Mouse (Mus musculus) E14TG2a.4 (cell line): ENCODE measurements around the gene Mosmo.

Experiments
- H3K27me3 ChIP-seq: 2 replicates; pipeline ENCODE4 v1.6.1; 2014; ENCODE audit warnings: low read length, control low read depth; ENCODE audit not compliant: insufficient read depth
- H3K36me3 ChIP-seq: 2 replicates; pipeline ENCODE4 v1.6.1; 2014; ENCODE audit warnings: low read length, control low read depth; ENCODE audit not compliant: insufficient read depth
- H3K4me1 ChIP-seq: replicated peaks from 2 replicates; pipeline ENCODE4 v1.6.1; 2014; ENCODE audit warnings: low read depth, low read length, control low read depth
- H3K4me3 ChIP-seq: replicated peaks from 2 replicates; pipeline ENCODE4 v1.5.1; 2014; ENCODE audit warnings: mild to moderate bottlenecking, low read length
- H3K9me3 ChIP-seq: 2 replicates; pipeline ENCODE4 v1.6.1; 2014; ENCODE audit warnings: low read length, control low read depth
- CTCF ChIP-seq: conservative IDR thresholded peaks from 2 replicates; pipeline ENCODE4 v1.5.1; 2014; ENCODE audit warnings: low read length
- NANOG ChIP-seq: IDR thresholded peaks from 2 replicates; pipeline ENCODE4 v1.6.1; 2014; ENCODE audit warnings: borderline replicate concordance, low read length, mixed read lengths
- POU5F1 ChIP-seq: IDR thresholded peaks from 2 replicates; pipeline ENCODE4 v1.6.1; 2014; ENCODE audit warnings: low read length, borderline replicate concordance

Gene Mosmo

DNA sequence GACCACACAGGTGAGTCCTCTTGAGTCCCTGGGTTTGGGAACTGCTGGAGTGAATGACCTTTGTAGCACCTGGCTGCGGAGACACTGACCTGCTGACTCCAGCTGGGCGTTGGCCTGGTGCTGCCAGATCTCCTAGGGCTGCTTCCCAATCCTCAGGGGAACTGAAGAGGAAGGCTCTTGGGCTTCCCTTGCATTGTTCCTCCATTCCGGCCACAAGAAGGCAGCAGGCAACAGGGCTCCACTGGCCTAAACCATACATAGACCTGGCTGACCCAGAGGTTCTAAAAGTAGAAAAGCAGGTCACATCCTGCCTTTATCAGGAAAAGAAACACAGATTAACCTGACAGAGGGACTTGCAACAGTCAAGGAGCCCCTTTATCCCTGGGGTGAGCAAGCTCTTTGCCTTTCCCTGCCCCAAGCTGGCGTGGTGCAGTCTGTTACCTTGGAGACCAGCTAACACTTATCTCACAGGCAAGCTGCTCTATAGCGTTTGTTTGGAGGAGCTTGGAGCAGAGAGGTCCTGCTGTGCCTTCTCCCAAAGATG lies 62.2 kb downstream of the Mosmo start:
- H3K27me3 ChIP-seq, result peaks cover 15% of the 10 kb centered on the region
- peaks cover 51% of the 10 kb centered on the region for H3K4me1 ChIP-seq
- H3K9me3 ChIP-seq, result no peaks in the 10 kb centered on the region
- H3K36me3 ChIP-seq, result 0 out of 2 replicates have a peak, but pooled peaks cover under 1% of the 10 kb centered on the region
- TF ChIP-seq POU5F1 (no peak), NANOG (no peak)
- peak overlapping the region; percentile 39 for H3K4me3 ChIP-seq

DNA sequence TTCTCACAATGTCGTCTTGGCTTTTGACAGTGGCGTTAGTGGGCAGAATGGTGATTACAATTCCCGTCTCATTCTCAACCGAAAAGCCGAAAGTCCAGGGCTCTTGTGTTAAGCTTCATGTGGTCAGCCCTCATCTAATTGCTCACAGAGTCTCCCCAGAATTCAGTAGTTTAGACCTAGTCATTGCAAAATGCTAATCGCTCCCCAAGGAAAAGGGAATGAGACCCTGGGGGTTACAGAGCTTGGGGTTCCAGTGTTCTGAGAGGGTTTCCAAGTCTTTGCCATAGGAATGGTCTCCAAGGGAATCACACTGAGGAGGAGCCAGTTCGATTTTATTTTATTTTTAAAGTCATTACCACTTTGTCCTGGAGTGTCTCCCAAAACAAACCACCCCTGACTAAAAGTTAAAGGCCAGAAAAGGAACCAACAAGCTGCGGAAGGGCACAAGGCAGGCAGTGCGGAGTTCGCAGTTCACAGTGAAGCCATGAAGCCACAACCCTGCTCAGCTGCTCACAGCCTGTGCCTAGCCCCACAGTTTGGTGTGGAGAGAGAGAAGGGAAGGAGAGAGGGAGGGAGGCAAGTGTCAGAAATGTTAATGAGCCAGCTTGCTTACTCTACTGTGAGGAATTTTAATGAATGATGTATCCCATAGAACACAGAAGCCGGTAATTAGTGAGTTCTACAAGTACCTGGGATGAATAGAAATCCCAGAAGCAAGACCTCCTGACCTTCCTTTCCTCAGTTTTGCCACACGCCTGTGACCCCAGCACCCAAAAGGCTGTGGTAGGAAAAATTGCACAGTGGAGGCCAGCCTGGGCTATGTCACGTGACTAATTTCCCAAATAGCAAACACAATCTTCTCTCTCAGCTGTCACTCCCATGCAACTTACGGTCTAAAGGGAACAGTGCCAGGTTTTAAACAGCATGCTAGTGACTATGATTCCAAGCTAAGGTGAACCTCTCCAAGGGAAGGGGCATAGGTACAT lies 66.2 kb downstream of the Mosmo start:
- Histone ChIP-seq H3K27me3 (peaks cover 16% of the 10 kb centered on the region), H3K9me3 (no peaks in the 10 kb centered on the region), H3K4me3 (no peak overlapping the region), H3K4me1 (peaks cover 27% of the 10 kb centered on the region), H3K36me3 (no peaks in the 10 kb centered on the region)
- no peak for TF ChIP-seq NANOG
- TF ChIP-seq CTCF, result no peak
- TF ChIP-seq POU5F1, result no peak

DNA sequence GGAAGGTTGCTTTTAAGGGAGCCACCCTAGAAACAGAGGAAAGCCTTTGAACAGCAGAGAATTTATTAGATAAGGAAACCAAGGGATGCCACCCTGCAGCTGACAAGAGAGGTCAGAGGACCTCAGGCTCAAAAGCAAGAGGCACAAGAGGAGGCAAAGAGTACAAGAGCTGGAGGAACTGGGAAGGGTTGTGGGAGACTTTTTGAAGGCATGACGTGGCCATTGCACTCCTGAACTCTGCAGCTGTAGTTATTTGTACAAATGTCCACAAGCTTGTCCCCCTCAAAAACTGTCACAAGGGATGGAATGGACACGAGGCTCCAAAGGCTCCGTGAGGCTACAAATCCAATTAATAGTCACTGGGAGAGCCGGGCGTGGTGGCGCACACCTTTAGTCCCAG lies 67.2 kb downstream of the Mosmo start:
- H3K9me3 ChIP-seq, result no peaks in the 10 kb centered on the region
- no peaks in the 10 kb centered on the region for H3K36me3 ChIP-seq
- TF ChIP-seq CTCF (no peak), POU5F1 (no peak), NANOG (no peak)
- H3K4me3 ChIP-seq, result no peak overlapping the region
- H3K27me3 ChIP-seq, result peaks cover 16% of the 10 kb centered on the region
- H3K4me1 ChIP-seq, result peaks cover 18% of the 10 kb centered on the region

DNA sequence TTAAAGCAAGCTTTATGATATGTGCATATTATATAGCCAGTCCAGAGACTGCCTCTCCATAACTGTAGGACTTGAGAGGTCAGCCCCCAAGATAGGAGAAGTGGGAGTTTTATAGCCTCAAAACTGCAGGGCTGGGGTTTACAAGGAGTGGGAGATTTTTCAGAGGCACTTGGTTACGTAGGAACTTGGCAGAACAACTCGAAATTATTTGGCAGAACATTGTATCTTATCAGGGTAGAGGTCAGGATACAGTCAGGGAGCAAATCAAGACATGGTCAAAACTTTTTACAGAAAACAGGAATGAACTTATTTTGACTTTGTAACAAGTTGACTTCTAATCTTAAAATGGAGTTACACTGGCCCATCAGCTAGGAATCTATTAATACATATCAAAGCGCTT lies 68.6 kb downstream of the Mosmo start:
- Histone ChIP-seq H3K9me3 (no peaks in the 10 kb centered on the region), H3K4me3 (no peak overlapping the region), H3K36me3 (no peaks in the 10 kb centered on the region), H3K4me1 (peaks cover 3% of the 10 kb centered on the region; the same call in 1 of the 2 replicates), H3K27me3 (peaks cover 16% of the 10 kb centered on the region)
- TF ChIP-seq NANOG, result no peak
- TF ChIP-seq CTCF, result no peak
- no peak for TF ChIP-seq POU5F1

DNA sequence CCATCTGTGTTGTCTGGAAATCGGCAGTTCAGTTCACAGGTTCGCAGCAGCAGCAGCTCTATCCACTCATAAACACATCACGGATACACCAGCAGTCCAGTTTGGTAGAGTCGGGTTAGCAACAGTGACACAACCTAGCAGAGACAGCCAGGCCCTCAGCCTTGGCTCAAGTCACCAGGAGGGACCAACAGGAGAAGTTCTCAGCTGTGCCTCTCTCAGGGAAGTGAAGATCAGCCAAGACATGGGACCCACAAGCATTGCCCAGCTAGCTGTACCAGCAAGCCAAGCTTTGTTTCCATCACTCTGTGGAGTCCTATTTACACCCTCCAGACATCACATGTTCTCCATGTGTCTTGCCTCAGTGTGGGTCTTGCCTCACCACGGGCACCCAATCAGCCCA lies 69.4 kb downstream of the Mosmo start:
- TF ChIP-seq NANOG (no peak), CTCF (no peak), POU5F1 (no peak)
- Histone ChIP-seq H3K4me3 (no peak overlapping the region), H3K27me3 (peaks cover 16% of the 10 kb centered on the region), H3K4me1 (no peaks in the 10 kb centered on the region), H3K9me3 (no peaks in the 10 kb centered on the region), H3K36me3 (no peaks in the 10 kb centered on the region)

DNA sequence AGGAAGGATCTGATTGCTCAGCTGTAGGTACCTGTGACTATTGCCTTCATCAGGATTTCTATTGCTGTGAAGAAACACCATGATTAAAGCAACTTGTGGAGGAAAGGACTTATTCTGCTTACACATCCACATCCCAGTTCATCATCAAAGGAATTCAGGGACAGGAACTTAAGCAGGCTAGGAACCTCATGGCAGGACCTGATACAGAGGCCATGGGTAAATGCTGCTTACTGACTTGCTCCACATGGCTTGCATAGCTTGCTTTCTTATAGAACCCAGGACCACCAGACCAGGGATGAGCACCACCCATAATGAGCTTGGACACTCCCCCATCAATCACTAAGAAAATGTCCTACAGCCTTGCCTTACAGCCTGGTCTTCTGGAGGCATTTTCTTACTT lies 71.1 kb downstream of the Mosmo start:
- no peaks in the 10 kb centered on the region for H3K9me3 ChIP-seq
- H3K4me3 ChIP-seq, result no peak overlapping the region
- H3K27me3 ChIP-seq, result peaks cover 9% of the 10 kb centered on the region
- no peaks in the 10 kb centered on the region for H3K36me3 ChIP-seq
- H3K4me1 ChIP-seq, result no peaks in the 10 kb centered on the region
- TF ChIP-seq NANOG (no peak), CTCF (no peak), POU5F1 (no peak)

DNA sequence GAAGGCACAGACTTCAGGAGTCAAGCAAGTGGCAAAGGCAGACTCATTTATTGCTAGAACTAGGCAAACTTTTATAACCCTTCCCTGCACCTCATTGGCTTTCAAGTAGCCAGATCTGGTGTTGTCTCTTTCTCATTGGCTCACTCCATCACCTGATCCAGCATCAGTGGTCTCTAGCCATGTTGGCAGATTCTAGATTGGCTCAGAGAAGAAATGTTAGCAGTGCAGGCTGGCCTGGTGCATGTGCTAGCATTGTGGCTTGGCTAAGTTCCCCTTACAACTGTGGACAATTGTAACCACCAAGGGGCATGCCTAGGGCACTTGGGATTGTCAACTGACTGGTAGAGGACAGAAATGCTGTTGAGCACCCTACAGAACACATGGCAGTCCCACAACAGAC lies 73.9 kb downstream of the Mosmo start:
- Histone ChIP-seq H3K36me3 (no peaks in the 10 kb centered on the region), H3K4me1 (no peaks in the 10 kb centered on the region), H3K27me3 (no peaks in the 10 kb centered on the region; the same call in 1 of the 2 replicates), H3K4me3 (no peak overlapping the region), H3K9me3 (no peaks in the 10 kb centered on the region)
- no peak for TF ChIP-seq POU5F1
- no peak for TF ChIP-seq NANOG
- TF ChIP-seq CTCF, result no peak

DNA sequence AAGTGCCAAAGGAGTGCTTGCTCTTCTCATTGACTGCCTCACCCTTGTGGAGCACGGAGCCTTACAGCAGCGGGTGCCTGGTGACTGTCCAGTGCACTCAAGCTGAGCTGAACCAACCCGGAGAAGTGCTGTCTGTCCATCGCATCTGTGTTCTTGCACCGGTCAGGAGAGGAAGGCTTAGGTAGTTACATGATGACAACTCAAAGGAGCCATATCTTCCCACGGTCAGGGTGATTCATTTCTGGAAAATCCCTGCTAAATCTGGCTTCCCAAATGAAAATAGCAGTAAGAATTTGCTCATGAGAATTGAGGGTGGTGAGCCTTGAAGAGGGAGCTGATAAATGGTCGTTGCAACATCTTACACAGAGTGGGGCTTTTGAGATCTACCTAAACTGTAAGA lies 74.5 kb downstream of the Mosmo start:
- Histone ChIP-seq H3K36me3 (no peaks in the 10 kb centered on the region), H3K27me3 (no peaks in the 10 kb centered on the region; the same call in 1 of the 2 replicates), H3K9me3 (0 out of 2 replicates have a peak, but pooled peaks cover under 1% of the 10 kb centered on the region), H3K4me1 (no peaks in the 10 kb centered on the region), H3K4me3 (no peak overlapping the region)
- TF ChIP-seq CTCF (no peak), POU5F1 (no peak), NANOG (no peak)

DNA sequence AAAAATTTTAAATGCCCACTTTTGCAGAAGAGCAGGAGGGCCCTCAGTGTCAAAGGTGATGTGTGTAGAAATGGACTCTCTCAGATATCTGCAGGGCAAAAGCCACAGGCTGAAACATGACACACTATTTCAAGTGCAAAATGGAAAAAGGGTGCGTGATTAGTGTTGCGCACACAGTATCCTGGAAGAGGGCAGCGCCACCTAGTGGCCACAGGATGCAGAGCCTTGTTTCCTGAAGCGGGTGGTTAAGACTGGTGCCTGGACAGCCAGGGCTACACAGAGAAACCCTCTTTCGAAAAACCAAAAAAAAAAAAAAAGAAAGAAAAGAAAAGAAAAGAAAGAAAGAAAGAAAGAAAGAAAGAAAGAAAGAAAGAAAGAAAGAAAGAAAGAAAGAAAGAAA lies 77.3 kb downstream of the Mosmo start:
- H3K9me3 ChIP-seq, result 0 out of 2 replicates have a peak, but pooled peaks cover 3% of the 10 kb centered on the region
- no peak overlapping the region for H3K4me3 ChIP-seq
- H3K4me1 ChIP-seq, result no peaks in the 10 kb centered on the region
- H3K27me3 ChIP-seq, result no peaks in the 10 kb centered on the region
- H3K36me3 ChIP-seq, result no peaks in the 10 kb centered on the region
- TF ChIP-seq POU5F1 (no peak), CTCF (peak; percentile 76), NANOG (no peak)
